Mouse (Mus musculus): ENCODE results near the gene Grik1.

- TF ChIP-seq POLR2A (IDR thresholded peaks at IDR 0.05; ENCODE audit: low read depth, low read length) (no peak), CTCF (IDR thresholded peaks at IDR 0.05; ENCODE audit: borderline replicate concordance, insufficient read depth, low read length) (no peak)
These were observed 514 bp downstream of the Grik1 start for GRCm38 (mm10) chr16:88289421-88290081.
